Mouse (Mus musculus): ENCODE data around the gene Dand5.

The Dand5 gene

GRCm38 (mm10) chr8:84771000-84771687 lies 51.5 kb downstream of the Dand5 start:
- DNase-seq (ENCODE audit: extremely low spot score, low read depth, low spot score), result no peak

- DNase-seq (ENCODE audit: extremely low spot score, low read depth, low spot score), result no peak
These were observed 52.3 kb downstream of the Dand5 start for GRCm38 (mm10) chr8:84770100-84770953.

GRCm38 (mm10) chr8:84769324-84769723 lies 53.3 kb downstream of the Dand5 start:
- no peak for DNase-seq (ENCODE audit: extremely low spot score, low read depth, low spot score)

GRCm38 (mm10) chr8:84768343-84769095 lies 54.1 kb downstream of the Dand5 start:
- DNase-seq (ENCODE audit: extremely low spot score, low read depth, low spot score), result no peak

GRCm38 (mm10) chr8:84767221-84767620 lies 55.4 kb downstream of the Dand5 start:
- DNase-seq (ENCODE audit: extremely low spot score, low read depth, low spot score), result no peak

- DNase-seq (ENCODE audit: extremely low spot score, low read depth, low spot score), result no peak
These were observed 56.2 kb downstream of the Dand5 start for GRCm38 (mm10) chr8:84766422-84766821.

- DNase-seq (ENCODE audit: extremely low spot score, low read depth, low spot score), result no peak
These were observed 57.0 kb downstream of the Dand5 start for GRCm38 (mm10) chr8:84765629-84766028.
